Mouse (Mus musculus): Measurements from ENCODE around the gene Rfx1. TPM values are rescaled to one million over a fixed set of nuclear protein-coding genes. Genes with fewer than 3 reads are reported as not detected.

Gene Rfx1
- polyA plus RNA-seq, 1 experiment, result 29.8 TPM

- DNase-seq, result no peak
- no peak for TF ChIP-seq CTCF (IDR thresholded peaks at IDR 0.05; ENCODE audit: insufficient read depth, low read length)
- no peak for TF ChIP-seq POLR2A (IDR thresholded peaks at IDR 0.05; ENCODE audit: borderline replicate concordance, extremely low read depth, low read depth, low read length)
- 86% methylated on average over 1 of the region's 1 CpGs for WGBS
- peaks cover 12% of the 10 kb centered on the region for H3K4me1 ChIP-seq (ENCODE audit: control insufficient read depth, insufficient read depth, low read length)
- no peak overlapping the region for H3K4me3 ChIP-seq (replicated peaks; ENCODE audit: extremely low read depth, low read depth, low read length)
Measured at GRCm38 (mm10) chr8:84076412-84076811, 9.8 kb downstream of the Rfx1 start.

GRCm38 (mm10) chr8:84076849-84077248 lies 10.2 kb downstream of the Rfx1 start:
- H3K4me3 ChIP-seq (replicated peaks; ENCODE audit: extremely low read depth, low read depth, low read length), result no peak overlapping the region
- DNase-seq, result no peak
- TF ChIP-seq POLR2A (IDR thresholded peaks at IDR 0.05; ENCODE audit: borderline replicate concordance, extremely low read depth, low read depth, low read length) (no peak), CTCF (IDR thresholded peaks at IDR 0.05; ENCODE audit: insufficient read depth, low read length) (no peak)
- peaks cover 12% of the 10 kb centered on the region for H3K4me1 ChIP-seq (ENCODE audit: control insufficient read depth, insufficient read depth, low read length)
- WGBS, result 95% methylated on average over 3 of the region's 3 CpGs

GRCm38 (mm10) chr8:84079206-84079605 lies 12.6 kb downstream of the Rfx1 start:
- no peak overlapping the region for H3K4me3 ChIP-seq (replicated peaks; ENCODE audit: extremely low read depth, low read depth, low read length)
- DNase-seq, result peak; percentile 38
- H3K4me1 ChIP-seq (ENCODE audit: control insufficient read depth, insufficient read depth, low read length), result peaks cover 3% of the 10 kb centered on the region; the same call in 1 of the 2 replicates
- WGBS, result 64% methylated on average over 5 of the region's 5 CpGs
- TF ChIP-seq POLR2A (IDR thresholded peaks at IDR 0.05; ENCODE audit: borderline replicate concordance, extremely low read depth, low read depth, low read length) (no peak), CTCF (IDR thresholded peaks at IDR 0.05; ENCODE audit: insufficient read depth, low read length) (no peak)

GRCm38 (mm10) chr8:84083829-84084241 lies 17.2 kb downstream of the Rfx1 start:
- Histone ChIP-seq H3K4me3 (replicated peaks; ENCODE audit: extremely low read depth, low read depth, low read length) (no peak overlapping the region), H3K4me1 (ENCODE audit: control insufficient read depth, insufficient read depth, low read length) (peaks cover 3% of the 10 kb centered on the region; the same call in 1 of the 2 replicates)
- DNase-seq, result peak; percentile 18
- TF ChIP-seq POLR2A (IDR thresholded peaks at IDR 0.05; ENCODE audit: borderline replicate concordance, extremely low read depth, low read depth, low read length), result no peak
- 45% methylated on average over 8 of the region's 8 CpGs for WGBS

GRCm38 (mm10) chr8:84084341-84085115 lies 17.9 kb downstream of the Rfx1 start:
- 77% methylated on average over 42 of the region's 42 CpGs for WGBS
- DNase-seq, result no peak
- Histone ChIP-seq H3K4me3 (replicated peaks; ENCODE audit: extremely low read depth, low read depth, low read length) (no peak overlapping the region), H3K4me1 (ENCODE audit: control insufficient read depth, insufficient read depth, low read length) (peaks cover 1% of the 10 kb centered on the region; the same call in 1 of the 2 replicates)
- TF ChIP-seq POLR2A (IDR thresholded peaks at IDR 0.05; ENCODE audit: borderline replicate concordance, extremely low read depth, low read depth, low read length), result no peak
- no peak for TF ChIP-seq CTCF (IDR thresholded peaks at IDR 0.05; ENCODE audit: insufficient read depth, low read length)

- 89% methylated on average over 7 of the region's 7 CpGs for WGBS
- Histone ChIP-seq H3K4me1 (ENCODE audit: control insufficient read depth, insufficient read depth, low read length) (no peaks in the 10 kb centered on the region), H3K4me3 (replicated peaks; ENCODE audit: extremely low read depth, low read depth, low read length) (no peak overlapping the region)
- TF ChIP-seq CTCF (IDR thresholded peaks at IDR 0.05; ENCODE audit: insufficient read depth, low read length) (no peak), POLR2A (IDR thresholded peaks at IDR 0.05; ENCODE audit: borderline replicate concordance, extremely low read depth, low read depth, low read length) (no peak)
- no peak for DNase-seq
Measured at GRCm38 (mm10) chr8:84087156-84087555, 20.5 kb downstream of the Rfx1 start.

GRCm38 (mm10) chr8:84087821-84088220 lies 21.2 kb downstream of the Rfx1 start:
- DNase-seq, result no peak
- Histone ChIP-seq H3K4me3 (replicated peaks; ENCODE audit: extremely low read depth, low read depth, low read length) (no peak overlapping the region), H3K4me1 (ENCODE audit: control insufficient read depth, insufficient read depth, low read length) (no peaks in the 10 kb centered on the region)
- no peak for TF ChIP-seq CTCF (IDR thresholded peaks at IDR 0.05; ENCODE audit: insufficient read depth, low read length)
- TF ChIP-seq POLR2A (IDR thresholded peaks at IDR 0.05; ENCODE audit: borderline replicate concordance, extremely low read depth, low read depth, low read length), result no peak
- 94% methylated on average over 14 of the region's 14 CpGs for WGBS

GRCm38 (mm10) chr8:84089277-84089676 lies 22.6 kb downstream of the Rfx1 start:
- TF ChIP-seq POLR2A (IDR thresholded peaks at IDR 0.05; ENCODE audit: borderline replicate concordance, extremely low read depth, low read depth, low read length) (no peak), CTCF (IDR thresholded peaks at IDR 0.05; ENCODE audit: insufficient read depth, low read length) (no peak)
- H3K4me3 ChIP-seq (replicated peaks; ENCODE audit: extremely low read depth, low read depth, low read length), result no peak overlapping the region
- H3K4me1 ChIP-seq (ENCODE audit: control insufficient read depth, insufficient read depth, low read length), result no peaks in the 10 kb centered on the region
- DNase-seq, result no peak
- 67% methylated on average over 9 of the region's 9 CpGs for WGBS

- Histone ChIP-seq H3K4me1 (ENCODE audit: control insufficient read depth, insufficient read depth, low read length) (no peaks in the 10 kb centered on the region), H3K4me3 (replicated peaks; ENCODE audit: extremely low read depth, low read depth, low read length) (no peak overlapping the region)
- DNase-seq, result no peak
- no peak for TF ChIP-seq POLR2A (IDR thresholded peaks at IDR 0.05; ENCODE audit: borderline replicate concordance, extremely low read depth, low read depth, low read length)
- TF ChIP-seq CTCF (IDR thresholded peaks at IDR 0.05; ENCODE audit: insufficient read depth, low read length), result no peak
- 86% methylated on average over 8 of the region's 8 CpGs for WGBS
Measured at GRCm38 (mm10) chr8:84090585-84090984, 24.0 kb downstream of the Rfx1 start.

- 65% methylated on average over 8 of the region's 8 CpGs for WGBS
- Histone ChIP-seq H3K4me1 (ENCODE audit: control insufficient read depth, insufficient read depth, low read length) (no peaks in the 10 kb centered on the region), H3K4me3 (replicated peaks; ENCODE audit: extremely low read depth, low read depth, low read length) (no peak overlapping the region)
- DNase-seq, result no peak
- TF ChIP-seq POLR2A (IDR thresholded peaks at IDR 0.05; ENCODE audit: borderline replicate concordance, extremely low read depth, low read depth, low read length) (no peak), CTCF (IDR thresholded peaks at IDR 0.05; ENCODE audit: insufficient read depth, low read length) (no peak)
Measured at GRCm38 (mm10) chr8:84096061-84096460, 29.4 kb downstream of the Rfx1 start.
